ENCODE assay signal across 8 mouse cellular contexts in the genomic region with DNA sequence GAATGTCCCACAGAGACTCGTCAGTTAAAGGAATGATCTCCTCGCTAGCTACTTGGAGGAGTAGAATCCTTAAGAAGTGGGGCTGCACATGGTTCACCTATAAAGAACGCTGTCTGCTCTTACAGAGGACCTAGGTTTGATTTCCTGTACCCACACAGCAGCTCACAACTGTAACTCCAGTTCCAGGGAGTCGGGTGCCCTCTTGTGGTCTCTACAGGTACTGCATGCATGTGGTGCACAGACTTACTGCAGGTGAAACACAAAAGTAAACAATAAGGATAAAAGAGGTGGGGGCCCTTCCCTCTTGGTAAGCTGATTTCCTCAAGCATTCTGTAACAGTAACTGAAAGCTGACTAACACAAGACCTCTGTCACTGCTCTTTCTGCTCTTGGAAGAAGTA.
A peak's percentile ranks its signal among the peaks of the same experiment; 100 is the strongest.
DNase-seq lines count a peak whose midpoint lies in the region; ATAC-seq and TF ChIP-seq lines count a peak whose summit lies in the region.

No protein-coding gene starts in this region.

- H3K4me1 ChIP-seq in heart, postnatal 0 days (ENCODE audit: control insufficient read depth, insufficient read depth) = no peaks in the 10 kb centered on the region
- no peaks in the 10 kb centered on the region for H3K4me1 ChIP-seq in thymus, adult 2 months (replicated peaks; ENCODE audit: control insufficient read depth, insufficient read depth, low read length)
- no peaks in the 10 kb centered on the region for H3K4me1 ChIP-seq in stomach, postnatal 0 days (replicated peaks; ENCODE audit: control insufficient read depth, insufficient read depth)

- H3K36me3 ChIP-seq in heart, postnatal 0 days (replicated peaks; ENCODE audit: control insufficient read depth, insufficient read depth, low read length) = peaks cover 24% of the 10 kb centered on the region
- peaks cover 12% of the 10 kb centered on the region for H3K36me3 ChIP-seq in thymus, adult 2 months (ENCODE audit: control insufficient read depth, insufficient read depth, low read length)
- no peaks in the 10 kb centered on the region for H3K36me3 ChIP-seq in stomach, postnatal 0 days (ENCODE audit: control insufficient read depth, insufficient read depth, low read length)

- no peak overlapping the region for H3K4me3 ChIP-seq in heart, postnatal 0 days (ENCODE audit: low read depth, low read length)
- no peak overlapping the region for H3K4me3 ChIP-seq in thymus, adult 2 months (ENCODE audit: control insufficient read depth, insufficient read depth, low read length)
- H3K4me3 ChIP-seq in stomach, postnatal 0 days (ENCODE audit: low read depth, low read length) = no peak overlapping the region

- ATAC-seq in heart, postnatal 0 days (ENCODE audit: insufficient read depth, low read depth) = no peak
- ATAC-seq in erythroblast, adult 5-6 weeks (replicated peaks; ENCODE audit: low FRiP score, poor library complexity, severe bottlenecking) = 0 out of 2 replicates have a peak, but pooled peaks have one; percentile 36
- no peak for ATAC-seq in stomach, postnatal 0 days (ENCODE audit: low FRiP score, low TSS enrichment)

- H3K27me3 ChIP-seq in heart, postnatal 0 days (ENCODE audit: control insufficient read depth, insufficient read depth, low read length) = no peaks in the 10 kb centered on the region
- no peaks in the 10 kb centered on the region for H3K27me3 ChIP-seq in thymus, adult 2 months (ENCODE audit: control insufficient read depth, insufficient read depth, low read length)
- no peaks in the 10 kb centered on the region for H3K27me3 ChIP-seq in stomach, postnatal 0 days (ENCODE audit: control insufficient read depth, insufficient read depth, low read length)

- no peak overlapping the region for H3K27ac ChIP-seq in heart, postnatal 0 days (ENCODE audit: low read depth)
- H3K27ac ChIP-seq in thymus, adult 2 months (ENCODE audit: control insufficient read depth, insufficient read depth, low read length) = no peak overlapping the region
- H3K27ac ChIP-seq in stomach, postnatal 0 days (replicated peaks) = no peak overlapping the region

- H3K9ac ChIP-seq in heart, postnatal 0 days (replicated peaks; ENCODE audit: low read depth, low read length) = no peak overlapping the region
- no peak overlapping the region for H3K9ac ChIP-seq in stomach, postnatal 0 days (ENCODE audit: low read length)

- WGBS in heart, postnatal 0 days = 74% methylated on average over 4 of the region's 4 CpGs
- 91% methylated on average over 4 of the region's 4 CpGs for WGBS in thymus, adult 2 months
- WGBS in stomach, postnatal 0 days = 80% methylated on average over 4 of the region's 4 CpGs

- no peak for TF ChIP-seq EP300 in heart, postnatal 0 days (IDR thresholded peaks at IDR 0.05; ENCODE audit: low read depth)
- TF ChIP-seq EP300 in stomach, postnatal 0 days (optimal IDR thresholded peaks at IDR 0.05) = no peak

- TF ChIP-seq POLR2A in thymus, adult 2 months (IDR thresholded peaks at IDR 0.05; ENCODE audit: control insufficient read depth, extremely low read depth, insufficient read depth, low read length, poor library complexity) = no peak

- TF ChIP-seq CTCF in heart, postnatal 0 days (IDR thresholded peaks at IDR 0.05; ENCODE audit: low read depth) = peak; percentile 55
- TF ChIP-seq CTCF in thymus, adult 2 months (IDR thresholded peaks at IDR 0.05; ENCODE audit: borderline replicate concordance, control insufficient read depth, extremely low read depth, insufficient read depth, low read length, poor library complexity) = no peak
- TF ChIP-seq CTCF in stomach, postnatal 0 days (IDR thresholded peaks at IDR 0.05; ENCODE audit: low read depth) = peak; percentile 77

- H3K9me3 ChIP-seq in heart, postnatal 0 days (replicated peaks; ENCODE audit: control insufficient read depth, low read length) = peaks cover 4% of the 10 kb centered on the region; the same call in 1 of the 2 replicates
- H3K9me3 ChIP-seq in stomach, postnatal 0 days (ENCODE audit: control insufficient read depth, low read length) = no peaks in the 10 kb centered on the region

- DNase-seq in heart, postnatal 0 days (ENCODE audit: low spot score) = no peak
- DNase-seq in heart, adult 8-10 months (ENCODE audit: low spot score) = no peak
- peak; percentile 33 for DNase-seq in thymus, adult 2 months
- DNase-seq in thymus, adult 18-20 months = no peak
- DNase-seq in stomach, postnatal 0 days (ENCODE audit: low spot score) = peak; percentile 46
- no peak for DNase-seq in Muller cell, postnatal 12 days (ENCODE audit: inconsistent ontology term)
- no peak for DNase-seq in heart, adult 9 months (ENCODE audit: low spot score in 2 of 2)

- H3K4me2 ChIP-seq in heart, postnatal 0 days (ENCODE audit: low read depth, low read length) = no peak overlapping the region
- H3K4me2 ChIP-seq in stomach, postnatal 0 days (replicated peaks; ENCODE audit: low read depth) = no peak overlapping the region

Comparison
In these comparisons a context has a peak if more than half of its experiments do, and no peak if none do; other contexts are left out.
1. DNase-seq: peak in thymus, adult 2 months (single experiment) and stomach, postnatal 0 days (single experiment); none in heart, postnatal 0 days (single experiment), heart, adult 8-10 months (single experiment), thymus, adult 18-20 months (0 of 2), Muller cell, postnatal 12 days (single experiment) and heart, adult 9 months (0 of 2).